In genomic region chr9:105053812-105054211, GRCm38 (mm10) we compare ENCODE assay signal across 7 mouse cellular contexts. TPM values are rescaled to one million over a fixed set of nuclear protein-coding genes. Genes with fewer than 3 reads are reported as not detected.
DNase-seq lines count a peak whose midpoint lies in the region; ATAC-seq and TF ChIP-seq lines count a peak whose summit lies in the region.

No protein-coding gene starts in this region.

- no peak for TF ChIP-seq EP300 in liver, postnatal 0 days (IDR thresholded peaks at IDR 0.05; ENCODE audit: low read depth)

- H3K9ac ChIP-seq in forebrain, postnatal 0 days, result peak overlapping the region; percentile 93
- H3K9ac ChIP-seq in liver, postnatal 0 days (replicated peaks), result peak overlapping the region; percentile 95

- H3K79me3 ChIP-seq in C2C12 (ENCODE audit: low read depth), result peaks cover 13% of the 10 kb centered on the region

- peaks cover 34% of the 10 kb centered on the region for H3K36me3 ChIP-seq in C2C12 (ENCODE audit: control insufficient read depth, insufficient read depth)
- peaks cover 40% of the 10 kb centered on the region for H3K36me3 ChIP-seq in forebrain, postnatal 0 days (ENCODE audit: insufficient read depth)
- H3K36me3 ChIP-seq in liver, postnatal 0 days (replicated peaks; ENCODE audit: insufficient read depth, low read length), result peaks cover 35% of the 10 kb centered on the region

- DNase-seq in 416B (ENCODE audit: low read depth) (peak; percentile 67), MN1 (ENCODE audit: low spot score) (no peak)
- no peak for DNase-seq in forebrain, postnatal 0 days
- no peak for DNase-seq in liver, postnatal 0 days
- no peak for DNase-seq in ovary, postnatal 36 days (ENCODE audit: low spot score)
- DNase-seq in kidney, adult 18-20 months, result no peak

- H3K4me3 ChIP-seq in C2C12 (ENCODE audit: insufficient read depth, poor library complexity, severe bottlenecking), result peak overlapping the region; percentile 60
- H3K4me3 ChIP-seq in forebrain, postnatal 0 days (ENCODE audit: low read depth, low read length), result peak overlapping the region; percentile 100
- H3K4me3 ChIP-seq in liver, postnatal 0 days (ENCODE audit: low read depth, low read length), result peak overlapping the region; percentile 89

- no peaks in the 10 kb centered on the region for H3K27me3 ChIP-seq in C2C12 (ENCODE audit: control insufficient read depth, insufficient read depth, insufficient read length)
- no peaks in the 10 kb centered on the region for H3K27me3 ChIP-seq in forebrain, postnatal 0 days (ENCODE audit: insufficient read depth, low read length)
- no peaks in the 10 kb centered on the region for H3K27me3 ChIP-seq in liver, postnatal 0 days (ENCODE audit: insufficient read depth, low read length)

- TF ChIP-seq CTCF in C2C12 (IDR thresholded peaks at IDR 0.05; ENCODE audit: control insufficient read depth, insufficient read depth, insufficient read length), result no peak
- TF ChIP-seq CTCF in forebrain, postnatal 0 days (IDR thresholded peaks at IDR 0.05; ENCODE audit: low read depth), result no peak
- no peak for TF ChIP-seq CTCF in liver, postnatal 0 days (IDR thresholded peaks at IDR 0.05; ENCODE audit: low read depth)

- peak overlapping the region; percentile 93 for H3ac ChIP-seq in C2C12 (ENCODE audit: control insufficient read depth, insufficient read length, low read depth)

- H3K79me2 ChIP-seq in C2C12 (ENCODE audit: control insufficient read depth, insufficient read depth), result peaks cover 23% of the 10 kb centered on the region

- 58% methylated on average over 4 of the region's 4 CpGs for WGBS in forebrain, postnatal 0 days
- 18% methylated on average over 4 of the region's 4 CpGs for WGBS in liver, postnatal 0 days (ENCODE audit: insufficient replicate concordance)

- H3K9me3 ChIP-seq in forebrain, postnatal 0 days (ENCODE audit: low read length), result no peaks in the 10 kb centered on the region
- H3K9me3 ChIP-seq in liver, postnatal 0 days (ENCODE audit: low read length), result no peaks in the 10 kb centered on the region

- peaks cover 7% of the 10 kb centered on the region; the same call in 1 of the 2 replicates for H3K4me1 ChIP-seq in forebrain, postnatal 0 days (ENCODE audit: insufficient read depth)
- H3K4me1 ChIP-seq in liver, postnatal 0 days (ENCODE audit: insufficient read depth), result no peaks in the 10 kb centered on the region; the same call in 1 of the 2 replicates

- H3K4me2 ChIP-seq in forebrain, postnatal 0 days (ENCODE audit: low read depth), result peak overlapping the region; percentile 78
- peak overlapping the region; percentile 77 for H3K4me2 ChIP-seq in liver, postnatal 0 days (ENCODE audit: low read depth, low read length)

- ATAC-seq in forebrain, postnatal 0 days, result no peak
- no peak for ATAC-seq in liver, postnatal 0 days

- H3K27ac ChIP-seq in forebrain, postnatal 0 days (ENCODE audit: low read depth, low read length), result no peak overlapping the region
- no peak overlapping the region for H3K27ac ChIP-seq in liver, postnatal 0 days (ENCODE audit: low read depth)

TF ChIP-seq in C2C12, 6 proteins besides CTCF, POLR2A, EP300 and RAD21:
- TF ChIP-seq MAX (IDR thresholded peaks at IDR 0.05), result no peak
- no peak for TF ChIP-seq CEBPB (IDR thresholded peaks at IDR 0.05; ENCODE audit: low read depth)
- no peak for TF ChIP-seq FOSL1 (IDR thresholded peaks at IDR 0.05; ENCODE audit: insufficient read depth, low read length, poor library complexity, severe bottlenecking)
- no peak for TF ChIP-seq MYOD1 (IDR thresholded peaks at IDR 0.05; ENCODE audit: control insufficient read depth, insufficient read length, low read depth)
- TF ChIP-seq MYOG (IDR thresholded peaks at IDR 0.05; ENCODE audit: control insufficient read depth, extremely low read depth, insufficient read length), result no peak
- TF ChIP-seq USF1 (IDR thresholded peaks at IDR 0.05; ENCODE audit: low read depth), result no peak

RNA-seq across cellular contexts. Expression of gene Mrpl3, which starts 0.8 kb away (rescaled TPM):
- polyA plus RNA-seq in C2C12 (2012; fragmentation: generic; extraction: Trizol), result 93.3 TPM
- 89.8 and 96.7 TPM in 2 replicates for total RNA-seq in forebrain, postnatal 0 days (2014; rRNA removed)
- polyA plus RNA-seq in forebrain, postnatal 0 days (2015; fragmentation: Nextera tagmentation; extraction: Ambion mirVana), result 101 and 107 TPM in 2 replicates
- polyA plus RNA-seq in liver, postnatal 0 days (2015; fragmentation: Nextera tagmentation; extraction: Ambion mirVana), result 34.6 and 39.0 TPM in 2 replicates
